Mouse (Mus musculus) testis, adult 2 months (tissue): Measurements from ENCODE around the gene Cfap70. TPM values are rescaled to one million over a fixed set of nuclear protein-coding genes. Genes with fewer than 3 reads are reported as not detected.

Experiments used
- H3K27ac ChIP-seq: fragments of 200-500 bp; 2 replicates; pipeline ENCODE4 v1.5.1; 2012; ENCODE audit warnings: low read depth, low read length; ENCODE audit not compliant: control insufficient read depth, insufficient read depth
- H3K27me3 ChIP-seq: fragments of 200-500 bp; 2 replicates; pipeline ENCODE4 v1.6.1; 2012; ENCODE audit warnings: mild to moderate bottlenecking, low read length, moderate library complexity; ENCODE audit not compliant: control insufficient read depth, insufficient read depth
- H3K36me3 ChIP-seq: fragments of 200-500 bp; 2 replicates; pipeline ENCODE4 v1.6.1; 2012; ENCODE audit warnings: mild to moderate bottlenecking, low read length; ENCODE audit not compliant: control insufficient read depth, insufficient read depth
- H3K4me1 ChIP-seq: fragments of 200-500 bp; 2 replicates; pipeline ENCODE4 v1.6.1; 2012; ENCODE audit warnings: low read length; ENCODE audit not compliant: control insufficient read depth, insufficient read depth
- H3K4me3 ChIP-seq: fragments of 200-500 bp; 2 replicates; pipeline ENCODE4 v1.5.1; 2012; ENCODE audit warnings: low read depth, mild to moderate bottlenecking, low read length, moderate library complexity, mixed read lengths; ENCODE audit not compliant: control insufficient read depth
- CTCF ChIP-seq: fragments of 200-500 bp; IDR thresholded peaks from 2 replicates; pipeline ENCODE4 v1.5.1; 2012; ENCODE audit warnings: low read depth, mild to moderate bottlenecking, inconsistent platforms, low read length, moderate library complexity; ENCODE audit not compliant: control insufficient read depth, insufficient read depth, insufficient replicate concordance
- POLR2A ChIP-seq: fragments of 200-500 bp; IDR thresholded peaks from 2 replicates; pipeline ENCODE4 v1.6.1; 2012; ENCODE audit warnings: low read depth, mild to moderate bottlenecking, inconsistent platforms, low read length, moderate library complexity; ENCODE audit not compliant: control insufficient read depth
- polyA plus RNA-seq: library from polyadenylated mRNA; depleted of rRNA; stranded (reverse); fragments of >200 nt; gene quantifications from 2 replicates; pipeline ENCODE4 v1.2.3, GENCODE M21; 2012

Gene Cfap70
- polyA plus RNA-seq, 1 experiment: 56.7 TPM

DNA sequence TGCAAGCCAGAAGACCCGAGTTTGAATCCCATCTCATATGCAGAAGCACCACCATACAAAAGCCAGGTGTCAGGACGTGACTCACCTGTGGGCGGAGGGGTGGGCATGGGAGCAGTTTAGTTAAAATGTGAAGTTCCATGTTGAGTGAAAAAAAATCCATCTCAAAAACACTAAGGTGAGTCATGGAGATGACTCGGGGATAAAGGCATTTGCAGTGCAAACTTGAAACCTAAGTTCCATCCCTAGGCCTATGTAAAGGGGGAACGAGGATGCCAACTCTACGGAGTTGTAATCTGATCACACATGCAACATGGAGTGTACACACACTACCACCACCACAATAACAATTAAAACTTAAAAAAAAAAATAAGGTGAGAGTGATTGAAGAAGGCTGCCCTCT lies 29.0 kb downstream of the Cfap70 start:
- Histone ChIP-seq H3K4me3 (no peak overlapping the region), H3K27me3 (no peaks in the 10 kb centered on the region), H3K36me3 (no peaks in the 10 kb centered on the region; the same call in 1 of the 2 replicates), H3K4me1 (no peaks in the 10 kb centered on the region), H3K27ac (no peak overlapping the region)
- no peak for TF ChIP-seq CTCF
- TF ChIP-seq POLR2A: no peak

GRCm38 (mm10) chr14:20422257-20422656 lies 29.8 kb downstream of the Cfap70 start:
- H3K4me1 ChIP-seq: no peaks in the 10 kb centered on the region
- H3K27ac ChIP-seq: no peak overlapping the region
- TF ChIP-seq POLR2A (no peak), CTCF (no peak)
- H3K4me3 ChIP-seq: no peak overlapping the region
- H3K36me3 ChIP-seq: no peaks in the 10 kb centered on the region; the same call in 1 of the 2 replicates
- H3K27me3 ChIP-seq: no peaks in the 10 kb centered on the region

DNA sequence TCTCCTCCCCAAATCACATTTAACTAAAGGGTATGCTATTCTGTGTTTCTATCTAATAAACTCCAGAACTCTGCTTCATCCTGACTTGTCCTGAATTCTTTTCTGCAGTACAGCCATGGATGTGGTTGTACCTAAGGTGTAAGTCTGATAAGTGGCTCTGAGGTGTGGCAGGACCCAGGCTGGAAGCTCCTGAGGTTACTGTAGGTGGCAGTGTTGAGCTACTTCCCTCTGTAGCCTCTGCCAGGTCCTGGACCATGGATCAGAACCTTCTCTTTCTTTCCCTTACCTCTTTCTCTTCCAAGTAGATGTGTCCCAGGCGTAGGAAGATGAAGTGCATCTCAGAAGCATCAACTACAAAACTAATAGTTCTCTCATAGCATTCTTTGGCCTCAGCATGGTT lies 52.0 kb downstream of the Cfap70 start:
- peaks cover 1% of the 10 kb centered on the region; the same call in 1 of the 2 replicates for H3K36me3 ChIP-seq

DNA sequence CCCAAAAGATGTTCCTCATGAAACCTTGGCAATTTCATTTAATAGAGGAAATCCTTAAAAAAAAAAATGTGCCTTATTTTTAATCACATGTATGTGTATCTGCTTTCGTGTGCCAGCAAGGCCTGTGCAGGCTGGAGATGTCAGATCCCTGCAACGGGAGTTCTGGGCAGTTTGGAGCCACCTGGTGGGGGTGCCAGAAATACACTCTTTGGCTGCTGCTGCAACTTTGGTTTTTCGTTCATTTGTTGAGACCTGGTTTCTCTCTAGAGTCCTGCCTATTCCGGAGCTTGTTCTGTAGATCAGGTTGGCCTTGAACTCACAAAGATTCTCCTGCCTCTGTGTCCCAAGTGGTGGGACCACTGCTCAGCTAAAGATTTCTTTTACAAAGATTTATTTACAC lies 53.2 kb downstream of the Cfap70 start:
- TF ChIP-seq POLR2A (no peak), CTCF (peak; percentile 9; the same call in 1 of the 2 replicates)
- Histone ChIP-seq H3K27ac (no peak overlapping the region), H3K4me3 (no peak overlapping the region), H3K4me1 (no peaks in the 10 kb centered on the region), H3K27me3 (no peaks in the 10 kb centered on the region), H3K36me3 (peaks cover 1% of the 10 kb centered on the region; the same call in 1 of the 2 replicates)

More for the DNA sequence above, 52.0 kb downstream of the Cfap70 start:
- TF ChIP-seq CTCF (peak; percentile 45; the same call in 1 of the 2 replicates), POLR2A (no peak)
- Histone ChIP-seq H3K27me3 (no peaks in the 10 kb centered on the region), H3K4me3 (no peak overlapping the region), H3K27ac (no peak overlapping the region), H3K4me1 (peaks cover 2% of the 10 kb centered on the region; the same call in 1 of the 2 replicates)

DNA sequence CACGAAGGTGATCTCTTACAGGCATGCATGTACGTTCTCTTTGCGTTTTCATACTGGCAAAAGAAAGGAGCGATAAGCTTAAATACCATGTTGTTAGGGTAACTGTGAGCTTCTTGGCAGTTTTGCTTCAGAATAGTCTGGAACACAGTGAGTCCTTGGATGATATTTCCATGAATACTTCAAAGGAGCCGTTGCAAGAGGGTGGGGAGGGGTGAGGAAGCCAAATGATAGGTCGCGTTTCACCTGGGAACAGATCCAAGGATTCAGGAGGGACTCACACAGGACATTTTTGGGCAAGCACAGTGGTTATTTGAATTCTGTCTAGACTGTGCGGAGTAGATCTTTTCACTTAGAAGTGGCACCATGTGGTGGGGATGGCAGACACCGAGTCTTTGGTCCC lies 54.8 kb downstream of the Cfap70 start:
- H3K4me3 ChIP-seq: no peak overlapping the region
- no peaks in the 10 kb centered on the region for H3K27me3 ChIP-seq
- H3K4me1 ChIP-seq: peaks cover 3% of the 10 kb centered on the region
- no peak overlapping the region for H3K27ac ChIP-seq
- H3K36me3 ChIP-seq: peaks cover 1% of the 10 kb centered on the region; the same call in 1 of the 2 replicates
- no peak for TF ChIP-seq CTCF
- TF ChIP-seq POLR2A: no peak

GRCm38 (mm10) chr14:20393205-20393913 lies 58.7 kb downstream of the Cfap70 start, which contains the start of gene Mrps16:
Gene Mrps16 (minus strand): TSS chr14:20393634.
- no peaks in the 10 kb centered on the region for H3K36me3 ChIP-seq
- H3K4me1 ChIP-seq: peaks cover 3% of the 10 kb centered on the region
- TF ChIP-seq CTCF: peak; percentile 75
- peak; percentile 82 for TF ChIP-seq POLR2A
- H3K27ac ChIP-seq: peak within 1 kb of the TSS; percentile 89
- peak within 1 kb of the TSS; percentile 90 for H3K4me3 ChIP-seq
- H3K27me3 ChIP-seq: no peaks in the 10 kb centered on the region

GRCm38 (mm10) chr14:20392326-20392725 lies 59.7 kb downstream of the Cfap70 start:
- TF ChIP-seq CTCF: no peak
- TF ChIP-seq POLR2A: no peak
- H3K4me3 ChIP-seq: no peak overlapping the region

More at GRCm38 (mm10) chr14:20392326-20392725, 59.7 kb downstream of the Cfap70 start:
- Histone ChIP-seq H3K27me3 (no peaks in the 10 kb centered on the region), H3K36me3 (no peaks in the 10 kb centered on the region), H3K27ac (no peak overlapping the region), H3K4me1 (peaks cover 3% of the 10 kb centered on the region)
